Mouse (Mus musculus): ENCODE results near the gene Mgl2. TPM values are rescaled to one million over a fixed set of nuclear protein-coding genes. Genes with fewer than 3 reads are reported as not detected.

Mgl2 gene
- total and polyA plus RNA-seq, 3 experiments, result 0.08 TPM; not detected in 2

- no peak overlapping the region for H3K27ac ChIP-seq (ENCODE audit: insufficient read depth, low read depth)
- in situ Hi-C loops (cut with MboI; ENCODE audit: low pct_ligation_motif_present, low pct_unique_long_range_greater_than_20kb, low sequenced_read_pairs) (no loop called here), dilution Hi-C loops (cut with MboI; ENCODE audit: extremely low pct_ligation_motif_present, extremely low pct_unique_long_range_greater_than_20kb, low sequenced_read_pairs) (no loop called here)
- no peak overlapping the region for H3K4me2 ChIP-seq (ENCODE audit: insufficient read depth, low read depth, poor library complexity, severe bottlenecking)
- H3K9ac ChIP-seq (ENCODE audit: insufficient read depth, low read depth), result no peak overlapping the region
- no peak for DNase-seq (ENCODE audit: extremely low read depth)
- no peaks in the 10 kb centered on the region for H3K9me3 ChIP-seq (replicated peaks; ENCODE audit: low read length)
- peaks cover 2% of the 10 kb centered on the region in 2 experiments; a peak in 2 of 4 replicates for H3K4me1 ChIP-seq (ENCODE audit: control insufficient read depth in 1 of 2, insufficient read depth in 2 of 2)
- no peaks in the 10 kb centered on the region for H3K36me3 ChIP-seq (replicated peaks in 1 of 2; ENCODE audit: control insufficient read depth in 1 of 2, insufficient read depth in 1 of 2, low read length in 1 of 2)
- peaks cover 4% of the 10 kb centered on the region for H3K27me3 ChIP-seq (replicated peaks)
- no peak overlapping the region for H3K4me3 ChIP-seq (replicated peaks in 1 of 3; ENCODE audit: low read depth in 2 of 3, low read length in 2 of 3, poor library complexity in 1 of 3)
- TF ChIP-seq MYC (IDR thresholded peaks at IDR 0.05; ENCODE audit: low read depth, low read length), result no peak
- no peak for TF ChIP-seq JUND (conservative IDR thresholded peaks at IDR 0.05; ENCODE audit: low read depth, low read length)
- TF ChIP-seq USF1 (IDR thresholded peaks at IDR 0.05; ENCODE audit: low read depth, low read length), result no peak
- TF ChIP-seq GABPA (IDR thresholded peaks at IDR 0.05; ENCODE audit: insufficient replicate concordance, low read depth, low read length), result no peak
- no peak for TF ChIP-seq MAZ (IDR thresholded peaks at IDR 0.05; ENCODE audit: low read depth, low read length)
- no peaks in the 10 kb centered on the region for H3K79me2 ChIP-seq (replicated peaks; ENCODE audit: control insufficient read depth, extremely low read depth, insufficient read depth, poor library complexity, severe bottlenecking)
Observed at GRCm38 (mm10) chr11:70185120-70185519, 55.0 kb downstream of the Mgl2 start.

Other genes starting within 250 kb of the Mgl2 start
Only the 20 nearest of the 28 such genes appear.
- 2.2 and 2.6 TPM in 2 replicates for gene Slc2a4, start 182.1 kb upstream of the Mgl2 start, total RNA-seq (2012; rRNA removed)
- 3.1 and 3.8 TPM in 2 replicates for gene Slc2a4, start 182.1 kb upstream of the Mgl2 start, total RNA-seq (2014; rRNA removed)
- 2.3 and 2.4 TPM in 2 replicates for gene Slc2a4, start 182.1 kb upstream of the Mgl2 start, polyA plus RNA-seq (2012; ENCODE audit: insufficient read length, low read depth)
- not detected in 2 replicates for gene Cldn7, start 165.6 kb upstream of the Mgl2 start, total RNA-seq (2012; rRNA removed)
- not detected in 2 replicates for gene Cldn7, start 165.6 kb upstream of the Mgl2 start, total RNA-seq (2014; rRNA removed)
- gene Cldn7, start 165.6 kb upstream of the Mgl2 start, polyA plus RNA-seq (2012; ENCODE audit: insufficient read length, low read depth), result not detected in 2 replicates
- gene Ctdnep1, start 149.2 kb upstream of the Mgl2 start, total RNA-seq (2012; rRNA removed), result 61.8 and 66.7 TPM in 2 replicates
- 37.7 and 42.9 TPM in 2 replicates for gene Ctdnep1, start 149.2 kb upstream of the Mgl2 start, total RNA-seq (2014; rRNA removed)
- gene Ctdnep1, start 149.2 kb upstream of the Mgl2 start, polyA plus RNA-seq (2012; ENCODE audit: insufficient read length, low read depth), result 143 and 171 TPM in 2 replicates
- 95.9 and 115 TPM in 2 replicates for gene Elp5, start 147.8 kb upstream of the Mgl2 start, total RNA-seq (2012; rRNA removed)
- 111 and 119 TPM in 2 replicates for gene Elp5, start 147.8 kb upstream of the Mgl2 start, total RNA-seq (2014; rRNA removed)
- gene Elp5, start 147.8 kb upstream of the Mgl2 start, polyA plus RNA-seq (2012; ENCODE audit: insufficient read length, low read depth), result 177 and 182 TPM in 2 replicates
- 182 and 189 TPM in 2 replicates for gene Gabarap, start 139.2 kb upstream of the Mgl2 start, total RNA-seq (2012; rRNA removed)
- gene Gabarap, start 139.2 kb upstream of the Mgl2 start, total RNA-seq (2014; rRNA removed), result 187 and 213 TPM in 2 replicates
- gene Gabarap, start 139.2 kb upstream of the Mgl2 start, polyA plus RNA-seq (2012; ENCODE audit: insufficient read length, low read depth), result 352 and 386 TPM in 2 replicates
- 67.2 and 81.8 TPM in 2 replicates for gene Phf23, start 134.6 kb upstream of the Mgl2 start, total RNA-seq (2012; rRNA removed)
- 65.2 and 69.0 TPM in 2 replicates for gene Phf23, start 134.6 kb upstream of the Mgl2 start, total RNA-seq (2014; rRNA removed)
- 93.2 and 99.8 TPM in 2 replicates for gene Phf23, start 134.6 kb upstream of the Mgl2 start, polyA plus RNA-seq (2012; ENCODE audit: insufficient read length, low read depth)
- gene Dvl2, start 129.7 kb upstream of the Mgl2 start, total RNA-seq (2012; rRNA removed), result 27.3 and 30.6 TPM in 2 replicates
- 15.1 and 15.7 TPM in 2 replicates for gene Dvl2, start 129.7 kb upstream of the Mgl2 start, total RNA-seq (2014; rRNA removed)
- gene Dvl2, start 129.7 kb upstream of the Mgl2 start, polyA plus RNA-seq (2012; ENCODE audit: insufficient read length, low read depth), result 25.3 and 27.1 TPM in 2 replicates
- 137 and 148 TPM in 2 replicates for gene Acadvl, start 114.9 kb upstream of the Mgl2 start, total RNA-seq (2012; rRNA removed)
- gene Acadvl, start 114.9 kb upstream of the Mgl2 start, total RNA-seq (2014; rRNA removed), result 81.8 and 86.6 TPM in 2 replicates
- gene Acadvl, start 114.9 kb upstream of the Mgl2 start, polyA plus RNA-seq (2012; ENCODE audit: insufficient read length, low read depth), result 76.9 and 86.4 TPM in 2 replicates
- 9.8 and 15.3 TPM in 2 replicates for gene Dlg4, start 113.4 kb upstream of the Mgl2 start, total RNA-seq (2012; rRNA removed)
- 6.1 and 7.3 TPM in 2 replicates for gene Dlg4, start 113.4 kb upstream of the Mgl2 start, total RNA-seq (2014; rRNA removed)
- gene Dlg4, start 113.4 kb upstream of the Mgl2 start, polyA plus RNA-seq (2012; ENCODE audit: insufficient read length, low read depth), result 6.8 and 9.3 TPM in 2 replicates
- gene Asgr1, start 76.2 kb upstream of the Mgl2 start, total RNA-seq (2012; rRNA removed), result not detected in 2 replicates
- not detected in 2 replicates for gene Asgr1, start 76.2 kb upstream of the Mgl2 start, total RNA-seq (2014; rRNA removed)
- gene Asgr1, start 76.2 kb upstream of the Mgl2 start, polyA plus RNA-seq (2012; ENCODE audit: insufficient read length, low read depth), result not detected in 2 replicates
- 0.17 TPM in 1 of 2 replicates, not detected in the other for gene Asgr2, start 37.7 kb upstream of the Mgl2 start, total RNA-seq (2012; rRNA removed)
- gene Asgr2, start 37.7 kb upstream of the Mgl2 start, total RNA-seq (2014; rRNA removed), result not detected in 2 replicates
- 0.19 and 0.39 TPM in 2 replicates for gene Asgr2, start 37.7 kb upstream of the Mgl2 start, polyA plus RNA-seq (2012; ENCODE audit: insufficient read length, low read depth)
- gene Clec10a, start 25.9 kb downstream of the Mgl2 start, total RNA-seq (2012; rRNA removed), result 0.21 TPM in 1 of 2 replicates, not detected in the other
- gene Clec10a, start 25.9 kb downstream of the Mgl2 start, total RNA-seq (2014; rRNA removed), result not detected in 2 replicates
- not detected in 2 replicates for gene Clec10a, start 25.9 kb downstream of the Mgl2 start, polyA plus RNA-seq (2012; ENCODE audit: insufficient read length, low read depth)
- 0.51 and 0.55 TPM in 2 replicates for gene Slc16a11, start 82.4 kb downstream of the Mgl2 start, total RNA-seq (2012; rRNA removed)
- not detected in 2 replicates for gene Slc16a11, start 82.4 kb downstream of the Mgl2 start, total RNA-seq (2014; rRNA removed)
- gene Slc16a11, start 82.4 kb downstream of the Mgl2 start, polyA plus RNA-seq (2012; ENCODE audit: insufficient read length, low read depth), result 2.3 and 3.2 TPM in 2 replicates
- 8.4 and 9.3 TPM in 2 replicates for gene Slc16a13, start 90.7 kb downstream of the Mgl2 start, total RNA-seq (2012; rRNA removed)
- gene Slc16a13, start 90.7 kb downstream of the Mgl2 start, total RNA-seq (2014; rRNA removed), result 12.0 and 13.8 TPM in 2 replicates
- 19.0 and 21.1 TPM in 2 replicates for gene Slc16a13, start 90.7 kb downstream of the Mgl2 start, polyA plus RNA-seq (2012; ENCODE audit: insufficient read length, low read depth)
- gene Bcl6b, start 99.5 kb downstream of the Mgl2 start, total RNA-seq (2012; rRNA removed), result 1.7 and 2.2 TPM in 2 replicates
- 0.54 and 0.71 TPM in 2 replicates for gene Bcl6b, start 99.5 kb downstream of the Mgl2 start, total RNA-seq (2014; rRNA removed)
- 0.54 and 0.72 TPM in 2 replicates for gene Bcl6b, start 99.5 kb downstream of the Mgl2 start, polyA plus RNA-seq (2012; ENCODE audit: insufficient read length, low read depth)
- 52.2 and 75.2 TPM in 2 replicates for gene 0610010K14Rik, start 107.6 kb downstream of the Mgl2 start, total RNA-seq (2012; rRNA removed)
- 23.8 and 27.7 TPM in 2 replicates for gene 0610010K14Rik, start 107.6 kb downstream of the Mgl2 start, total RNA-seq (2014; rRNA removed)
- 140 and 153 TPM in 2 replicates for gene 0610010K14Rik, start 107.6 kb downstream of the Mgl2 start, polyA plus RNA-seq (2012; ENCODE audit: insufficient read length, low read depth)
- gene Gm21988, start 109.5 kb downstream of the Mgl2 start, total RNA-seq (2012; rRNA removed), result 2.6 and 3.5 TPM in 2 replicates
- 0.98 TPM in 1 of 2 replicates, not detected in the other for gene Gm21988, start 109.5 kb downstream of the Mgl2 start, total RNA-seq (2014; rRNA removed)
- gene Gm21988, start 109.5 kb downstream of the Mgl2 start, polyA plus RNA-seq (2012; ENCODE audit: insufficient read length, low read depth), result 1.4 and 2.7 TPM in 2 replicates
- gene Rnasek, start 109.5 kb downstream of the Mgl2 start, total RNA-seq (2012; rRNA removed), result 19.9 and 25.6 TPM in 2 replicates
- gene Rnasek, start 109.5 kb downstream of the Mgl2 start, total RNA-seq (2014; rRNA removed), result 5.5 and 9.1 TPM in 2 replicates
- 64.8 and 91.3 TPM in 2 replicates for gene Rnasek, start 109.5 kb downstream of the Mgl2 start, polyA plus RNA-seq (2012; ENCODE audit: insufficient read length, low read depth)
- not detected in 2 replicates for gene Alox12, start 125.0 kb downstream of the Mgl2 start, total RNA-seq (2012; rRNA removed)
- gene Alox12, start 125.0 kb downstream of the Mgl2 start, total RNA-seq (2014; rRNA removed), result not detected in 2 replicates
- gene Alox12, start 125.0 kb downstream of the Mgl2 start, polyA plus RNA-seq (2012; ENCODE audit: insufficient read length, low read depth), result not detected in 2 replicates
- gene Alox12e, start 192.3 kb downstream of the Mgl2 start, total RNA-seq (2012; rRNA removed), result 0.21 TPM in 1 of 2 replicates, not detected in the other
- not detected in 2 replicates for gene Alox12e, start 192.3 kb downstream of the Mgl2 start, total RNA-seq (2014; rRNA removed)
- not detected in 2 replicates for gene Alox12e, start 192.3 kb downstream of the Mgl2 start, polyA plus RNA-seq (2012; ENCODE audit: insufficient read length, low read depth)

Data from CH12.LX (cell line).